Comparison of ENCODE assay signal across 9 mouse cellular contexts in the genomic region with DNA sequence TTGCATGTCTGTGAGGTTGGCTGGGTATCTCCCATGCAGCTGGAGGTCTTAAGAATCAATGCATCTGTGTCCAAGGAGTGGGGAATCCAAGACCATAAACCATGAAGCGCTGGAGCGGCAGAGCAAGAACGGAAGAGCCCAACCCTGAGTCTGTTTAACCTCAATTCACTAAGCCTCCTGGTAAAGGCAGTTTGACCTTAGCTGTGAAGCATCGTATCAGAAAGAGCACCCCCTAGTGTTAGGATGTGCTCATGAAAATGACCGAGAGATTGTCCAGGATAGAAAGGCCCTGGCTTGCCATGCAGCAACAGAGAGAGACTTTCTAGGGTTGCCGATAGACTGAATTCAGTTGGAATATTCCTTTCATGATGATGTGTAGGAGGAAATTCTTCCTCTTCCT.
DNase-seq lines count a peak whose midpoint lies in the region; ATAC-seq and TF ChIP-seq lines count a peak whose summit lies in the region.
"Had no signal": no experiment of that assay in that cellular context is flagged by ENCODE, and none has a peak within 500 bp of the region (broad histone marks: within the 10 kb centered on the region; RNA-seq: fewer than 3 reads in every experiment).

No protein-coding gene starts in this region.

- intact Hi-C loops in heart, adult 2 months (cut with DNase I), result loop anchor here (1.0 kb wide), 1 partner anchor 118 kb away; no protein-coding TSS in a partner anchor

- peaks cover 2% of the 10 kb centered on the region; the same call in 1 of the 2 replicates for H3K4me1 ChIP-seq in heart, adult 2 months (ENCODE audit: control insufficient read depth, insufficient read depth, low read length)
- H3K4me1 ChIP-seq in heart, embryonic 10.5 days, result peaks cover 19% of the 10 kb centered on the region
- H3K4me1 ChIP-seq in limb, embryonic 14.5 days (ENCODE audit: control insufficient read depth, insufficient read depth, low read length), result peaks cover 11% of the 10 kb centered on the region

- no peak overlapping the region for H3K9ac ChIP-seq in heart, adult 2 months (ENCODE audit: low read depth, low read length)
- H3K9ac ChIP-seq in limb, embryonic 14.5 days (ENCODE audit: low read depth, low read length, severe bottlenecking), result no peak overlapping the region
- H3K9ac ChIP-seq: limb, embryonic 15.5 days had no signal

- 36% methylated on average over 6 of the region's 6 CpGs for WGBS in heart, adult 2 months
- WGBS in heart, embryonic 10.5 days, result 23% methylated on average over 6 of the region's 6 CpGs
- WGBS in limb, embryonic 14.5 days, result 26% methylated on average over 6 of the region's 6 CpGs

- no peak overlapping the region for H3ac ChIP-seq in C2C12 (ENCODE audit: control insufficient read depth, insufficient read length, low read depth)

- no peaks in the 10 kb centered on the region for H3K9me3 ChIP-seq in heart, embryonic 10.5 days
- H3K9me3 ChIP-seq in limb, embryonic 14.5 days (ENCODE audit: control insufficient read depth, low read length), result no peaks in the 10 kb centered on the region
- H3K9me3 ChIP-seq: limb, embryonic 15.5 days had no signal

- no peak for TF ChIP-seq EP300 in heart, adult 2 months (IDR thresholded peaks at IDR 0.05; ENCODE audit: insufficient read depth, low read depth, low read length)

- ATAC-seq in activated CD4-positive, CD25-positive, alpha-beta regulatory T cell, adult 4 months, result peak; percentile 75
- ATAC-seq in limb, embryonic 14.5 days (ENCODE audit: low FRiP score, low read depth), result no peak
- ATAC-seq in neutrophil, adult 5-6 weeks (ENCODE audit: extremely low read depth, insufficient number of reproducible peaks, low FRiP score, poor library complexity, severe bottlenecking), result peak; percentile 89

- peaks cover 8% of the 10 kb centered on the region for H3K79me3 ChIP-seq in C2C12 (ENCODE audit: low read depth)

- H3K36me3 ChIP-seq in heart, adult 2 months (ENCODE audit: control insufficient read depth, insufficient read depth, low read length), result no peaks in the 10 kb centered on the region
- H3K36me3 ChIP-seq in heart, embryonic 10.5 days, result peaks cover 3% of the 10 kb centered on the region; the same call in 1 of the 2 replicates
- H3K36me3 ChIP-seq in C2C12 (ENCODE audit: control insufficient read depth, insufficient read depth), result peaks cover 7% of the 10 kb centered on the region
- H3K36me3 ChIP-seq in limb, embryonic 14.5 days (ENCODE audit: control insufficient read depth, insufficient read depth, low read length), result no peaks in the 10 kb centered on the region
- H3K36me3 ChIP-seq: limb, embryonic 15.5 days had no signal

- no peak overlapping the region for H3K4me3 ChIP-seq in heart, adult 2 months
- no peak overlapping the region for H3K4me3 ChIP-seq in heart, embryonic 10.5 days
- H3K4me3 ChIP-seq in C2C12 (ENCODE audit: insufficient read depth, poor library complexity, severe bottlenecking), result no peak overlapping the region
- H3K4me3 ChIP-seq in limb, embryonic 14.5 days (replicated peaks; ENCODE audit: low read length), result no peak overlapping the region
- H3K4me3 ChIP-seq: limb, embryonic 15.5 days had no signal

- H3K27me3 ChIP-seq in heart, adult 2 months (ENCODE audit: control insufficient read depth, insufficient read depth, low read length), result no peaks in the 10 kb centered on the region
- no peaks in the 10 kb centered on the region; the same call in 1 of the 2 replicates for H3K27me3 ChIP-seq in heart, embryonic 10.5 days (ENCODE audit: insufficient read depth, poor library complexity, severe bottlenecking)
- no peaks in the 10 kb centered on the region for H3K27me3 ChIP-seq in C2C12 (ENCODE audit: control insufficient read depth, insufficient read depth, insufficient read length)
- H3K27me3 ChIP-seq in limb, embryonic 14.5 days (ENCODE audit: control insufficient read depth, insufficient read depth, low read length), result no peaks in the 10 kb centered on the region
- H3K27me3 ChIP-seq: limb, embryonic 15.5 days had no signal

- H3K27ac ChIP-seq in heart, adult 2 months, result no peak overlapping the region
- H3K27ac ChIP-seq in heart, embryonic 10.5 days, result no peak overlapping the region
- no peak overlapping the region for H3K27ac ChIP-seq in limb, embryonic 14.5 days (replicated peaks; ENCODE audit: low read depth, low read length)
- H3K27ac ChIP-seq: limb, embryonic 15.5 days had no signal

- H3K4me2 ChIP-seq in limb, embryonic 14.5 days (replicated peaks; ENCODE audit: low read depth, low read length, severe bottlenecking), result no peak overlapping the region
- H3K4me2 ChIP-seq: limb, embryonic 15.5 days had no signal

- TF ChIP-seq POLR2A in heart, adult 2 months (IDR thresholded peaks at IDR 0.05; ENCODE audit: insufficient read depth, low read depth, low read length), result no peak
- no peak for TF ChIP-seq POLR2A in limb, embryonic 14.5 days (IDR thresholded peaks at IDR 0.05; ENCODE audit: borderline replicate concordance, extremely low read depth, insufficient read depth, insufficient read length)

- peak; percentile 88 for TF ChIP-seq CTCF in heart, adult 2 months (IDR thresholded peaks at IDR 0.05)
- TF ChIP-seq CTCF in C2C12 (IDR thresholded peaks at IDR 0.05; ENCODE audit: control insufficient read depth, insufficient read depth, insufficient read length), result peak; percentile 7

- no peaks in the 10 kb centered on the region; the same call in 1 of the 2 replicates for H3K79me2 ChIP-seq in heart, adult 2 months (replicated peaks; ENCODE audit: control insufficient read depth, insufficient read depth, low read length)
- peaks cover 8% of the 10 kb centered on the region for H3K79me2 ChIP-seq in C2C12 (ENCODE audit: control insufficient read depth, insufficient read depth)

- peak in 1 of 2 experiments; percentile 35 for DNase-seq in heart, adult 2 months
- no peak for DNase-seq in heart, embryonic 10.5 days (ENCODE audit: low spot score)
- DNase-seq in forelimb bud, embryonic 11.5 days (ENCODE audit: low read depth, low spot score), result peak; percentile 72
- DNase-seq in limb, embryonic 14.5 days (ENCODE audit: low spot score), result peak; percentile 68
- no peak for DNase-seq in right cerebral cortex, adult 2 months (ENCODE audit: low spot score in 2 of 2)

TF ChIP-seq in C2C12, 6 proteins besides CTCF, POLR2A, EP300 and RAD21:
- TF ChIP-seq MYOD1 (IDR thresholded peaks at IDR 0.05; ENCODE audit: control insufficient read depth, insufficient read length, low read depth) (no peak), CEBPB (IDR thresholded peaks at IDR 0.05; ENCODE audit: low read depth) (no peak), MYOG (IDR thresholded peaks at IDR 0.05; ENCODE audit: control insufficient read depth, extremely low read depth, insufficient read length) (no peak), USF1 (IDR thresholded peaks at IDR 0.05; ENCODE audit: low read depth) (no peak), MAX (IDR thresholded peaks at IDR 0.05) (no peak), FOSL1 (IDR thresholded peaks at IDR 0.05; ENCODE audit: insufficient read depth, low read length, poor library complexity, severe bottlenecking) (no peak)

Comparison
In these comparisons a context has a peak if more than half of its experiments do, and no peak if none do; other contexts are left out.
1. DNase-seq: peak in forelimb bud, embryonic 11.5 days (single experiment) and limb, embryonic 14.5 days (single experiment); none in heart, embryonic 10.5 days (single experiment) and right cerebral cortex, adult 2 months (0 of 2).